Mouse (Mus musculus): ENCODE measurements around the gene Aldh3b2.

The Aldh3b2 gene

GRCm38 (mm10) chr19:3972229-3972628 is at the start of gene Aldh3b2:
Gene Aldh3b2 (plus strand): TSS chr19:3972328.
- no peak for DNase-seq (ENCODE audit: extremely low read depth, low read depth, low spot score)

GRCm38 (mm10) chr19:3922661-3923371 is 49.3 kb upstream of the Aldh3b2 start:
- DNase-seq (ENCODE audit: extremely low read depth, low read depth, low spot score), result no peak

GRCm38 (mm10) chr19:3923586-3923985 is 48.5 kb upstream of the Aldh3b2 start:
- DNase-seq (ENCODE audit: extremely low read depth, low read depth, low spot score), result no peak

DNA sequence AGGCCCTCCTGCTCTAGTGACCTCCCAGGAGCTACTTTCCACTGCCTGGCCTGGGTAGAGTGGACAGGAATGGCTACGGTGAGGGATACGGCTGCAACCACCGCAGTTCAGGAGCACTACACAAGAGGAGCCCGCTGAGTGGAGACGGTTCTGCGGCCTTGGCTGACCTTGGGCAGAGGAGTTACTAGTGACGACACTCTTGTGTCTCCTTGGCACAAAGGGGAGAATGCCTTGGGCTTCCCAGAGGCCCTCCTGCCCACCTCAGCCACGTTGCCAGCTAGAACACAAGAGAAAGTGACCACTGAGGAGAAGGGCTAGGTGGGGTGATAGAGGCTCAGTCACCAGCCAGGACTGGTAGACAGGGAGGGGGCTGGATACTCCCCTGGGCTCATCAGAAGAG is 47.9 kb upstream of the Aldh3b2 start:
- no peak for DNase-seq (ENCODE audit: extremely low read depth, low read depth, low spot score)

DNA sequence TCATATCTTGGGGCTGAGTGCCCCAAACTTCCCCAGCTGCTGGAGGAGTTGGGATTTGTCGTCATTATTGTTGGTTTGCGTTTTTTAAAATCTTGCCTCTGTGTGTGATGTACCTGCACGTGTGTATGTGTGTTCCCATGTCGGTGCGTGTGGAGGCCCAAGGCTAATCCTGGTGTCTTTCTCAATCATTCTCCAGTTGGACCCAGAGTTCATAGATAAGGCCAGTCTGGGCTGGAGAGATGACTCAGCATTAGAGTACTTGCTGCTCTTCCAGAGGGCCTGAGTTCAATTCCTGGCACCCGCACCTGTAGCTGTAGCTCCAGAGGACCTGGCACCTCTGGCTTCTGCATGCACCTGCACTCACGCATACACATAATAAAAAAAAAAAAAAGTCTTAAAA is 47.3 kb upstream of the Aldh3b2 start:
- no peak for DNase-seq (ENCODE audit: extremely low read depth, low read depth, low spot score)

GRCm38 (mm10) chr19:3925859-3926258 is 46.3 kb upstream of the Aldh3b2 start:
- no peak for DNase-seq (ENCODE audit: extremely low read depth, low read depth, low spot score)

GRCm38 (mm10) chr19:3926279-3926678 is 45.8 kb upstream of the Aldh3b2 start:
- DNase-seq (ENCODE audit: extremely low read depth, low read depth, low spot score), result no peak

- no peak for DNase-seq (ENCODE audit: extremely low read depth, low read depth, low spot score)
Observed at GRCm38 (mm10) chr19:3926685-3927084, 45.4 kb upstream of the Aldh3b2 start.

- DNase-seq (ENCODE audit: extremely low read depth, low read depth, low spot score), result no peak
Observed at GRCm38 (mm10) chr19:3927989-3928388, 44.1 kb upstream of the Aldh3b2 start.

DNA sequence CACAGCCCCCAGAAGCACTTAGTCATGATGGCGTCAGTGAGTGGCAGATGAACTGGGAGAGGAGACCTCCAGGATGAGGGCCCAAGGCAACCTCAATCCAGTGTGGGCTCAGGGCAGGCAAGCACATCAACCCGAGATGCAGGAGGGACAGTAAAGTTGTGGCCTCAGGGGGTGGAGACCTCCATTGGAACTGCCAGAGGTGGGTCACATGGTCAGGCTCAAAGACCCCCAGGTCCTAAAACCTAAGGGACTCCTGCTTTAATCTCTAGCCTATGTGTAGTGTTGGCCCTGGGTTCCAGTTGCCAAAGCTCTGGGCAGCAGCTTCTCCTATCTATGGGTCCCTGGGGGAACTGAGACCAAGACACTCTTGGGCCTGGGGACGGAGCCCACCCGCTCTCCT is 43.3 kb upstream of the Aldh3b2 start:
- DNase-seq (ENCODE audit: extremely low read depth, low read depth, low spot score), result no peak

- no peak for DNase-seq (ENCODE audit: extremely low read depth, low read depth, low spot score)
Observed at GRCm38 (mm10) chr19:3929211-3929941, 42.8 kb upstream of the Aldh3b2 start, which contains the start of gene Aldh3b1. Gene Aldh3b1 (minus strand): TSS chr19:3929808.

DNA sequence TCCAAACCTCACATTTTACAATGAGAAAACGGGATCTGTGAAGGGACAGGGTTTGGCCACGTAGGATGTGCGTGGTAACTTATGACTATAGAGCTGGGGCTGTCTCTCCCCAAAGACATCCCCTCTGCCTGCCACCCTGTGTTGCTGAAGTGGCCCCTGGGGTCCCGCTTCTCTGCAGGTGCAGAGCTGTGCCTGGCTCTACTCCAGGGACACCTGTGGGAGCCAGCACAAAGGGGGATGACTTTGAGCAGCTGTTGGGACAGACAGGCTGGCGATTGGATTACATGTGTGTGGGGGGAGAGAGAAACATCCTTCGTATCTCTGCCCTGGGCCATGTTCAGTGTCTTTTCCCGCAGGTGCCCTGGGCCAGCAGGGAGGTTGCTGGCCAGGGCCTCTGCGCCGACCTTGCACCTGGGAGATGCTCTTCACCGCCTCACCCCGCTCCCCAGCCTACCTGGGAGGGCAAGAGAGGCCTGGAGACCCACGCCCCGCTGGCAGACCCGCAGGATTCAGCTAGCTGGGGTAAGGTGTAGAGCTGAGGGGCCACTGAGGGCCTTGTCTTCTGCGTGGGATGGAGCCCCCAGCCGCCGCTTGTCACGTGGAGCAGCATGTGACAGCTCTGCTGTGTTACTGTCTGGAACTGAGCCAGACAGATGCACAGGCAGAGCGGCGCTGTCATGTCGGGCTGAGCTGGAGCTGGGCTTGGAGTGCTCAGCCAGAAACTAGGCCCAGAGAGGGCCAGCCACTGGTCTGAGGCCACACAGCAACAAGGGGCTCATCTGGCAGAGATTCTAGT is 41.7 kb upstream of the Aldh3b2 start:
- DNase-seq (ENCODE audit: extremely low read depth, low read depth, low spot score), result no peak

DNA sequence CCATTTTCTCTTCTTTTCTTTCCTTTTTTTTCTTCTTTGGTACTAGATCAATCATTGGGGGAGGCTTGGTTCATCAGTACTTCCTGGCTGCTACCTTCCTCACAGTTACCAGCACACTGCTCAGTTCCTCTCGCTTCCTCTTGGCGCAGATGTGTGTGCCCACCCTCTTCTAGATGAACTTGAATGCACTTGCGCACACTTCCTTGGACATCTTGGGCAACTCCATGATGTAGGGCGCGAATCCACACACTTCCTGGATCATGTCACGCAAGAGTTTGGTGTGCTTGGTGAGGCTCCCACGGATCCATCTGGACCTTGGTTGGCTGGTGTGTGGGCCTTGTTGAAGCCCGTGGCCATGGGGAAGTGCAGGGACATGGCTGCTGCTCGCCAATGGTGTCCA is 40.4 kb upstream of the Aldh3b2 start:
- no peak for DNase-seq (ENCODE audit: extremely low read depth, low read depth, low spot score)

DNA sequence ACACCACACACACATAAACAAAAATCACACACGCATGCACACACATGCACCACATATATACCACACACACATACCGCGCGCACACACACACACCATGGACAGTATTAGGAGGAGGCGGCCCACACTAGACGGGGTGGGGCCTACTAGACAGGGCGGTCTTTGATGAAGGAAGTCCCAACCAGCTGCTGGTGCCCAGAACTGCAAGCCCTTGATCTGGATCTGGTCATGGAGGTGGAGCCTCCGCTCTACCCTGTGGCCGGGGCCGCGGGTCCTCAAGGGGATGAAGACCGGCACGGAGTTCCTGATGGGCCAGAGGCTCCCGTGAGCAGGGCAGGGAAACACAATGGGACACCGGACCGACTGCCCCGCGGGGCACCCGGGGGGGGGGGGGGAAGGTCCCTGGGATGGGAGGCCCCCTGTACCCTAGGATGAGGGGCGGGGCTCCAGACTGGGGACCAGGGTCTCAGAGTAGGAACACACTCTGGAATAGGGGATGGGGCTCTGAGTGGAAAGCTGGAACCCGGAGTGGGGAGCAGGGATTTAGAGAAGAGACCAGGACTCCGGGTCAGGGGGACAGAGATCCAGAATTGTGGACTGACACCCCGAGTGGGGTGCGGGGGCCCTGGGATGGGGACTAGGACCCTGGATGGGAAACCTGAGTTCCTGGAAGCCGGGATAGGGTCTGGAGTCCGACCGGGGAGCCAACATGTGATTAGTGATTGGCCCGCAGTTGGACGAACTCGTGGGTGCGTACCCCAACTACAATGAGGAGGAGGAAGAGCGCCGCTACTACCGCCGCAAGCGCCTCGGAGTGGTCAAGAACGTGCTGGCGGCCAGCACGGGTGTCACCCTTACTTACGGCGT is 36.9 kb upstream of the Aldh3b2 start, which contains the start of gene Unc93b1:
TSS of gene Unc93b1 (plus strand) at position 155 of the 864 bp plus-strand sequence.
- DNase-seq (ENCODE audit: extremely low read depth, low read depth, low spot score), result no peak

DNA sequence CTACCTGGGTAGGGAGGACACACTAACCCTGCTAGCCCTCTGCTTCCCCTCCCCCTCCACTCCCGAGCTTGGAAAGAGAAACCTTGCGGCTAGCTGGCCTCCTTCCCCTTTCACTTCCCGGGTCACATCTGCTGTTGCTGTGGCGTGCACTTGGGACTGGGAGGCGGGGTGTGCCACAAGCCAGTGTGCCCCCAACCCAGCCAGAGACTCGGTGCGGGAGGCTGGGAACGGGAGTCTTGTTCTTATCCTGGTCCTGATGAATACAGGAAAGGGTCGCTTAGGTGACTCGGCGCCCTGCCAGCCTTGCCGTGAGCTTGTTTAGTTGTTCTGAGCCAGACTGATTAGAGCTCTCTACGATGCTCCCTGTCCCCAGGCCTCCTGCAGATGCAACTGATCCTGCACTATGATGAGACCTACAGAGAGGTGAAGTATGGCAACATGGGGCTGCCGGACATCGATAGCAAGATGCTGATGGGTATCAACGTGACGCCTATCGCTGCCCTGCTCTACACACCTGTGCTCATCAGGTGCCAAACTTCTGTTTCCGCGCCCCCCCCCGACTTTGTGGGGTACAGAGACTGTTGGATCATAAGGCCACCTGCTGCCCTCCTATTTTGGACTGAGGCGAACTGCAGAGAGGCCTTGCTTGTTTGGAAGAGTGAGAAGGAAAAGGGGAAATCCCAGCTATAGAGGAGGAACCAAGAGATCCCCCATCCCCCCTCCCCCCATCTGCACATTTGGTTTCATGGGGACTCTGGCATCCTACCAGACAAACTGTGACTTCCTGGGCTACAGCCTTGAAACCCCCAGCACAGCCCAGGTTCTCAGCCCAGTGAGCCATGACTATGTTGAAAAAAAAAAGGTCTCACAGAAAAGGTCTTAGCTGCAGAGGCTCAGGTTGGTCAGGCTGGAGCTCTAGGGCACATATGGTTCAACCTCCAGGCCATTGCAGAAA is 36.0 kb upstream of the Aldh3b2 start:
- DNase-seq (ENCODE audit: extremely low read depth, low read depth, low spot score), result no peak

- no peak for DNase-seq (ENCODE audit: extremely low read depth, low read depth, low spot score)
Observed at GRCm38 (mm10) chr19:3942315-3942714, 29.8 kb upstream of the Aldh3b2 start.

GRCm38 (mm10) chr19:3942986-3943735 is 29.0 kb upstream of the Aldh3b2 start:
- no peak for DNase-seq (ENCODE audit: extremely low read depth, low read depth, low spot score)

GRCm38 (mm10) chr19:3945872-3946564 is 26.1 kb upstream of the Aldh3b2 start:
- DNase-seq (ENCODE audit: extremely low read depth, low read depth, low spot score), result no peak
